Mouse (Mus musculus) left cerebral cortex, postnatal 14 days (tissue): ENCODE measurements around the gene Gm10477. TPM values are rescaled to one million over a fixed set of nuclear protein-coding genes. Genes with fewer than 3 reads are reported as not detected.
"Not testable (repeated sequence)": the region's sequence is repeated elsewhere in the genome, so short reads cannot be mapped to it uniquely, and the experiment has no call there.

Experiments used
- DNase-seq, 2 experiments: peaks; one replicate each; pipeline ENCODE4 v3.0.0; 2021 to 2022; ENCODE audit warnings: low spot score in 2 of 2, mixed read lengths in 1 of 2
- intact Hi-C: fragments of 180-260 bp; cut with DNase I; formaldehyde crosslinking; loops from one replicate; pipeline ENCODE4 v1.15.1; 2025
- long read RNA-seq, 2 experiments: library from polyadenylated mRNA; stranded (forward); transcript quantifications; one replicate each; pipeline ENCODE4 v2.0.0; 2021
- total RNA-seq, 2 experiments: library from RNA; stranded (reverse); gene quantifications; 2 replicates each; pipeline ENCODE4 v1.2.3; 2021

Gene Gm10477
- total RNA-seq, result not detected
- long read RNA-seq, experiment 1, result 0 reads
- long read RNA-seq, experiment 2, result 0 reads

DNA sequence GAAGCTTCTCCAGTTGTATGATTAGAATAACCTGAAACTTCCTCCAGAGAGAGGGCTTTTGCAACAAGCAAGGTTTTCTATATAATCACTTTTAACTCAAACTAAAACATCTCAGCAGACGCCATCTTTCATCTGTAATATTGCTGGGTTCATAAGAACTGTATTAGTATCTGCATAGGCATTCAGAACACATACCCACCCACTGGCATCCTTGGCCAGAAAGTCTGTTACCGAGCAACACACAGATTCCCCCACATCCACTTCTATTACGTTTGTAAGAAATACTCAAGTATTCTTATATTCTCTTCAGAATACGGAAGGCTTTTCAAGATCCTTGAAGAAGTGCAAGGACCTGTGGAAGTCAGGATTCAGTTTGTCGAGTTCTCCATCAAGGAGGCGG is at the start of gene Gm10477:
TSS of gene Gm10477 (plus strand) at position 301 of the 400 bp plus-strand sequence.
- intact Hi-C loops, DNase-seq: not testable (repeated sequence)

DNA sequence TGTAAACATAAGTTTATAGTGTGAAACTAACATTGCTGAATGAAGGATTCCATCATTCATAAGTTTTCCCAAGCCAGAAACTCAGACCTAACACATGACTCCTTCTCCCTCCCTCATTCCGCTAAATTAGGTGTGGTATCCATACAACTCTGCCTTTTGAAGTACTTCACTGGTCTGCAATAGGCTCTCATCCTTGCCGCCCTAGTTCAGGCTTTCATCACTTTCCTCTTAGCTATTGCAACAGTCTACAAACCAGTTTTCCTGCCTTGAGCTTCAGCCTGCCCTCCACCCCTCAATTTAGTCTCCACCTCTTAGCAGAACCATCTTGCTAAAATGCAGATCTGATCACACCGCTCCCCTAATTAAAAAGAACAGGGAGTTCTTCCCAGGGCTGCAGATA is 47.0 kb upstream of the Gm10477 start:
- no peak for DNase-seq
- intact Hi-C loops, result no loop called here

DNA sequence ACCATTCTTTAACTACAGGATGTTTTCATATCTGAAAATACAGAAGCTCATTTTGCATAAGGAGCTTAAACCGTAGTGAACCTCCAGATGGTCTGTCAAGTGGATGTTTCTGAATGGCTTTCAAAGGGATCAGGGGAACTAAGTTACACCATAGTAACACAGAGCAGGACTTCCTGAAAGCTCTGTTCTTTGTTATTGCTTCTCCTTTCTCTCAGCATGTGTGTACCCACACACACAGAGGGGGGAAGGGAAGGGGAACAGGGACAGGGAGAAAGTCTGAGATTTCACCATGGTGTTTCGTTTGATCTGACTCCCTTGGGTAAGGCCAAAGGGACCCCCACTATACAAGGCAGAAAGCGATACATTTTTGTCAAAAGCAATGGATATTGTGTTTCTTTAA is 42.6 kb upstream of the Gm10477 start:
- intact Hi-C loops, result loop anchor here (2.0 kb wide), 1 partner anchor 25 kb away; no protein-coding TSS in a partner anchor
- peak in 1 of 2 experiments; percentile 9 for DNase-seq

DNA sequence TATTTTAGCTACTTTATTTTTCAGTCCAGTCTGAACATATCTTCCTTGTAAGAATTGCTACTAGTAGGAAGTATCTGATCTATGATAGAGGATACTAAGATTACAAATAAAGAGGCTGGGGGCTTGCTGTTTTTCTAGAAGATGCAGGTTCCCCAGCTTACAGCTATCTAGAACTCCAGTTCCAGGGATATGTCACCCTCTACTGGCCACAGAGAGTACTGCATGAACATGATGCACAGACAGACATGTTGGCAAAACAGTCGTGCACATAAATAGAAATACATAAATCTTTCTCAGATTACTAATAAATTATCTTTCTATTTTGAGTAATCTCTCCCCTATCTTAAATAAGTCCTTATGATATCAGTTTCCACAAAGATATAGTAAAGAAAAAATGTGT is 34.8 kb upstream of the Gm10477 start:
- DNase-seq, result peak; percentile 74 to 84
- intact Hi-C loops, result loop anchor here (2.0 kb wide), 1 partner anchor 61 kb away; no protein-coding TSS in a partner anchor

DNA sequence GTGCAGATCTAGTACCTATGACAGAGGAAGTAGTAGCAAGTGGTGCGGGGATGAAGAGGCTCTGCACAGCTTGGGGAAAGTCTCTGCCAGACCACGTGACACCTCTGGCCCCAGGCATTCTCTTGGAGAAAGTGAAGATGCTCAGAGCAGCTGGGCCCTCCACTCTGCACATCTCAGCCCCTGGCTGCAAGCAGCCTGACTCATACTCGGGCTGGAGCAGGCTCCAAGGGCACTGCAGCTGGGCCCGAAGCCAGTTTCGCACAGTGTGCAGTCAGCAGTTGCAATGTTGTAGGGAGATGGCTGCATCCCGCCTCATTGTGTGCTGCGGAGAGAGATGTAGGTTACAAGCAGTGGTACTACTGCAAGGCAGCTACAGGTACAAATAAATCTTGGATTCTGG is 27.3 kb upstream of the Gm10477 start:
- intact Hi-C loops, result no loop called here
- no peak for DNase-seq

DNA sequence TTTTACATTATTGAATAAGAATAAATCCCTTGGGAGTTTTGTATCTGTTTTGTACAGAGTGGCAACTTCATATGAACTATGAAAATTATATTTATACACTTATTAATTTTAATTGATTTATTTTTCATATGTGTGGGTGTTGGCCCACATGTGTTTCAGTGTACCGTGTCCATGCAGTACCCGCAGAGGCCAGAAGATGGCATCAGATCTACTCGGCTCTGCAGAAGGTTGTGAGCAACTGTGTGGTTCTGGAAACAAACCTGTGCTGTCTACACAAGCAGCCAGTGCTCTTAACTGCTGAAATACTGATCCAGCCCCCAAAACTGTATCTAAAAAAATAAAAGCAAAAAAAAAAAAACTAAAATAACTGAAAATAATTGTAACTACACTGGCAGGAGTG is 6.7 kb downstream of the Gm10477 start:
- intact Hi-C loops, result loop anchor here (10.0 kb wide), 1 partner anchor 304 kb away; no protein-coding TSS in a partner anchor
- DNase-seq, result peak; percentile 37 to 71

DNA sequence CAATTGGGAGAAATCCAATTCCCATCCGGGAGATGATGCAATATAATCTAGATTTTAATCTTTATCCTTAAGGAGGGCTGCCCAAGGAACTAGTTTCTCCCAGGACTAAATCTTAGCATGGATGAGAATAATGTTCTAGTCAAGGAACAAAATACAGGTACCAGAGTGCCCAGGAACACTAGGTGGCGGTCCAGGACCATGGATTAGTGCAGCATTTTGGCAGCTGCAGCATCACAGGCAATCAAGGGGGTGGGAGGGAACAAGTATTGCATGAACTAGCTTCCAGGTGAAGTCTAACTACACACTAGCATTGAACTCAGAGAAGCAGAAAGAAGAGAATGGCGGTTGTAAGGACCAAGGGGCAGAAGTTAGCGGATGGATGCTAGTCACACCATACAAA is 12.6 kb downstream of the Gm10477 start:
- DNase-seq, result peak; percentile 36 to 51
- intact Hi-C loops, result loop anchor here (10.0 kb wide), 1 partner anchor 298 kb away; no protein-coding TSS in a partner anchor

DNA sequence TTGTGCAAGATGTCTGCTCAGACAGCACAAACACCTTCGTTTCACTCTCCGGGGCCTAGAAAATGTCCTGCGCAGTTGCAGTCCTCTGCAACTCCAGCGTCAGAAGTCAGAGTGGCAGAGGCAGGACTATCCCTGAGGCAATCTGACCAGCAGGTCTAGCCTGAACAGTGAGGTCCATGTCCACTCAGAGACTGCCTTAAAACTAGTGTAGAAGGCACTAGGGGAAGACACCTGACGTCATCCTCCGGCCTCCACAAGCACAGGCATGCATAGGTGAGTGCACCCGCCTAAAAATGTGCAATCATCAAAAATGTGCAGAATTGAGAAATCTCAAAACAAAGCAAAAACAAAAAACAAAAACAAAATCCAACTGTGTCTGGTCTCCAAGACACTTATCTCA is 25.0 kb downstream of the Gm10477 start, which contains the start of gene Gm648:
TSS of gene Gm648 (minus strand) at position 101 of the 400 bp plus-strand sequence.
- no peak for DNase-seq
- intact Hi-C loops, result no loop called here

DNA sequence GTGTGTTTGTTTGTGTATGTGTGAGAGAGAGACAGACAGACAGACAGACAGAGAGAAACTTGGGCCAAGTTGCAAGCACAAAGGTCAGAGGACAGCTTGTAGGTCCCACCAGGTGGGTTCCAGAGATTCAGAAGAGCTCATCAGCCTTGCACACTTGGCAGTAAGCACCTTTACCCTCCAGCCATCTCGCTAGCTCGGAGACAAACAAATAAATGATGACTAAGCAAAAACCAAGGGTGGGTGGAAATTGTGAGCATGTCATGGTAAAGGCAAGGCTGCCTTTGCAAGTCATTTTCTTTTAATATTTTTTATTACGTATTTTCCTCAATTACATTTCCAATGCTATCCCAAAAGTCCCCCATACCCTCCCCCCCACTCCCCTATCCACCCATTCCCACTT is 29.0 kb downstream of the Gm10477 start:
- intact Hi-C loops, result no loop called here
- no peak for DNase-seq

DNA sequence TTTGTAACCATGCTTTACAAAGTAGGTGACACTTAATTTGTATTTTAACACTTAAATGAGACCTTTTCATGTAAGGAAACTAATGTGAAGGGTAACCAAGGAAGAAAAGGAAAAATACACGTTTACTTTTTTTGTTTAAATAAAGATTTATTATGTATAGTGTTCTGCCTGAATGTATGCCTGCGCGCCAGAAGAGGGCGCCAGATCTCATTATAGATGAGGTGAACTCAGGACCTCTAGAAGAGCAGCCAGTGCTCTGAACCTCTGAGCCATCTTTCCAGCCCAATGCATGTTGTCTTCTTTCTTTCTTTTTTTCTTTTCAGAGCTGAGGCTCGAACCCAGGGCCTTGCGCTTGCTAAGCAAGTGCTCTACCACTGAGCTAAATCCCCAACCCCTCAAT is 47.9 kb downstream of the Gm10477 start:
- no peak for DNase-seq
- intact Hi-C loops, result no loop called here

Other genes with a start within 250 kb of the Gm10477 start
- 1 to 10 TPM; 2.9 to 3.6 TPM for gene Zfp449, start 178.3 kb upstream of the Gm10477 start, total RNA-seq
- gene Smim10l2a, start 150.2 kb upstream of the Gm10477 start, total RNA-seq, result 10 to 100 TPM; 31.6 to 33.0 TPM
- gene Gm2174, start 76.8 kb upstream of the Gm10477 start, total RNA-seq, result not detected
- 10 to 100 TPM; 33.0 to 36.6 TPM for gene Ints6l, start 69.9 kb upstream of the Gm10477 start, total RNA-seq
- not detected for gene Gm648, start 24.9 kb downstream of the Gm10477 start, total RNA-seq
- 10 to 100 TPM; 30.1 to 32.4 TPM for gene Mmgt1, start 73.3 kb downstream of the Gm10477 start, total RNA-seq
- 10 to 100 TPM; 79.1 to 93.0 TPM for gene Slc9a6, start 85.0 kb downstream of the Gm10477 start, total RNA-seq
- gene Fhl1, start 207.0 kb downstream of the Gm10477 start, total RNA-seq, result 100 to 1,000 TPM; 130 to 137 TPM